Mouse (Mus musculus): ENCODE results near the gene Zfp940. TPM values are rescaled to one million over a fixed set of nuclear protein-coding genes. Genes with fewer than 3 reads are reported as not detected.
A peak's percentile ranks its signal among the peaks of the same experiment; 100 is the strongest.
"Not testable (repeated sequence)": the region's sequence is repeated elsewhere in the genome, so short reads cannot be mapped to it uniquely, and the experiment has no call there.

The Zfp940 gene
- 10 to 100 TPM; 14.3 to 21.6 (median 18.6) TPM for total RNA-seq (2022)

- peak; percentile 74 to 86 for DNase-seq (ENCODE audit: low spot score in 2 of 2)
Measured at GRCm38 (mm10) chr7:29853219-29853842, at the start of gene Zfp940. Zfp940 (minus strand) TSS chr7:29853669.

GRCm38 (mm10) chr7:29898351-29898750 lies 44.9 kb upstream of the Zfp940 start:
- DNase-seq (ENCODE audit: low spot score in 2 of 2), result no peak

- DNase-seq (ENCODE audit: low spot score in 2 of 2), result no peak
Measured at GRCm38 (mm10) chr7:29892756-29893155, 39.3 kb upstream of the Zfp940 start.

- DNase-seq (ENCODE audit: low spot score in 2 of 2), result no peak
Measured at GRCm38 (mm10) chr7:29890501-29890900, 37.0 kb upstream of the Zfp940 start.

- DNase-seq (ENCODE audit: low spot score in 2 of 2), result no peak
Measured at GRCm38 (mm10) chr7:29880916-29881315, 27.4 kb upstream of the Zfp940 start.

GRCm38 (mm10) chr7:29880056-29880455 lies 26.6 kb upstream of the Zfp940 start:
- no peak for DNase-seq (ENCODE audit: low spot score in 2 of 2)

GRCm38 (mm10) chr7:29877561-29877960 lies 24.1 kb upstream of the Zfp940 start:
- not testable (repeated sequence) for DNase-seq (ENCODE audit: low spot score in 2 of 2)

GRCm38 (mm10) chr7:29874256-29874655 lies 20.8 kb upstream of the Zfp940 start:
- DNase-seq (ENCODE audit: low spot score in 2 of 2), result no peak

GRCm38 (mm10) chr7:29861660-29862059 lies 8.2 kb upstream of the Zfp940 start:
- no peak for DNase-seq (ENCODE audit: low spot score in 2 of 2)

GRCm38 (mm10) chr7:29859532-29860517 lies 6.4 kb upstream of the Zfp940 start, which contains the start of gene Zfp420:
Zfp420 (plus strand) TSS chr7:29859979.
- DNase-seq (ENCODE audit: low spot score in 2 of 2), result peak; percentile 72 to 89

GRCm38 (mm10) chr7:29852831-29853218 lies 644 bp downstream of the Zfp940 start:
- no peak for DNase-seq (ENCODE audit: low spot score in 2 of 2)

GRCm38 (mm10) chr7:29844616-29845015 lies 8.9 kb downstream of the Zfp940 start:
- DNase-seq (ENCODE audit: low spot score in 2 of 2), result no peak

- DNase-seq (ENCODE audit: low spot score in 2 of 2), result no peak
Measured at GRCm38 (mm10) chr7:29842105-29842504, 11.4 kb downstream of the Zfp940 start.

- DNase-seq (ENCODE audit: low spot score in 2 of 2), result no peak
Measured at GRCm38 (mm10) chr7:29839256-29839655, 14.2 kb downstream of the Zfp940 start.

- no peak for DNase-seq (ENCODE audit: low spot score in 2 of 2)
Measured at GRCm38 (mm10) chr7:29836816-29837215, 16.7 kb downstream of the Zfp940 start.

- DNase-seq (ENCODE audit: low spot score in 2 of 2), result no peak
Measured at GRCm38 (mm10) chr7:29829804-29830203, 23.7 kb downstream of the Zfp940 start.

- no peak for DNase-seq (ENCODE audit: low spot score in 2 of 2)
Measured at GRCm38 (mm10) chr7:29828001-29828400, 25.5 kb downstream of the Zfp940 start.

GRCm38 (mm10) chr7:29818619-29819254 lies 34.7 kb downstream of the Zfp940 start:
- DNase-seq (ENCODE audit: low spot score in 2 of 2), result peak; percentile 51 to 62

GRCm38 (mm10) chr7:29815910-29816429 lies 37.5 kb downstream of the Zfp940 start, which contains the start of gene Zfp790:
Zfp790 (plus strand) TSS chr7:29816114.
- peak; percentile 72 to 87 for DNase-seq (ENCODE audit: low spot score in 2 of 2)

- no peak for DNase-seq (ENCODE audit: low spot score in 2 of 2)
Measured at GRCm38 (mm10) chr7:29815061-29815784, 38.2 kb downstream of the Zfp940 start.

- no peak for DNase-seq (ENCODE audit: low spot score in 2 of 2)
Measured at GRCm38 (mm10) chr7:29814381-29814780, 39.1 kb downstream of the Zfp940 start.
